ENCODE assay signal across 9 mouse cellular contexts in genomic region chr11:75234745-75235144, GRCm38 (mm10). TPM values are rescaled to one million over a fixed set of nuclear protein-coding genes. Genes with fewer than 3 reads are reported as not detected.
DNase-seq lines count a peak whose midpoint lies in the region; TF ChIP-seq lines count a peak whose summit lies in the region.
"Had no signal": no experiment of that assay in that cellular context is flagged by ENCODE, and none has a peak within 500 bp of the region (broad histone marks: within the 10 kb centered on the region; RNA-seq: fewer than 3 reads in every experiment).

No protein-coding gene starts in this region.

- H3K4me1 ChIP-seq in kidney, adult 2 months (ENCODE audit: control insufficient read depth, insufficient read depth, low read length), result no peaks in the 10 kb centered on the region

- no peaks in the 10 kb centered on the region for H3K36me3 ChIP-seq in kidney, adult 2 months (ENCODE audit: control insufficient read depth, insufficient read depth, low read length)

- WGBS in kidney, adult 2 months, result 16% methylated on average over 16 of the region's 16 CpGs

- no peak overlapping the region for H3K4me3 ChIP-seq in kidney, adult 2 months (ENCODE audit: insufficient read depth, low read depth, low read length)
- H3K4me3 ChIP-seq: layer of hippocampus, adult 2 months had no signal

- DNase-seq in layer of hippocampus, adult 11-12 months (ENCODE audit: low spot score), result peak; percentile 53
- DNase-seq in layer of hippocampus, postnatal 36 days, result no peak
- DNase-seq in c-Kit-positive CD71-positive TER-119-positive erythroid progenitor cells, embryonic 14.5 days (ENCODE audit: low spot score), result peak; percentile 75
- DNase-seq in kidney, adult 2 months, result peak; percentile 62
- peak; percentile 50 for DNase-seq in lung, postnatal 25 days (ENCODE audit: low spot score)
- no peak for DNase-seq in adrenal gland, postnatal 25 days
- no peak for DNase-seq in thymus, postnatal 14 days
- no peak for DNase-seq in adrenal gland, postnatal 10 days

- TF ChIP-seq CTCF in kidney, adult 2 months (conservative IDR thresholded peaks at IDR 0.05; ENCODE audit: insufficient read depth, insufficient read length, low read depth, low read length), result no peak

- no peak overlapping the region for H3K27ac ChIP-seq in kidney, adult 2 months (ENCODE audit: insufficient read depth, low read depth, low read length)
- H3K27ac ChIP-seq: layer of hippocampus, adult 2 months had no signal

- H3K27me3 ChIP-seq in kidney, adult 2 months (replicated peaks; ENCODE audit: control insufficient read depth, insufficient read depth, low read length), result no peaks in the 10 kb centered on the region

- TF ChIP-seq POLR2A in kidney, adult 2 months (IDR thresholded peaks at IDR 0.05; ENCODE audit: low read depth, low read length), result no peak

RNA-seq across cellular contexts. Expression of gene Rtn4rl1, which starts 41.2 kb away (rescaled TPM):
- 100 to 1,000 TPM; 103 to 107 TPM for total RNA-seq in layer of hippocampus, postnatal 36 days (2021)
- 11.3 and 12.7 TPM in 2 replicates for polyA plus RNA-seq in kidney, adult 2 months (2012; rRNA removed)
- 37.8 and 42.2 TPM in 2 replicates for total RNA-seq in adrenal gland, postnatal 25 days (2021)
- total RNA-seq in adrenal gland, postnatal 10 days (2021), result 10 to 100 TPM; 25.2 to 27.8 TPM

RNA-seq across cellular contexts. Expression of gene Dph1, which starts 43.7 kb away (rescaled TPM):
- 10 to 100 TPM; 33.4 to 33.9 TPM for total RNA-seq in layer of hippocampus, postnatal 36 days (2021)
- 40.2 and 46.7 TPM in 2 replicates for polyA plus RNA-seq in kidney, adult 2 months (2012; rRNA removed)
- total RNA-seq in adrenal gland, postnatal 25 days (2021), result 29.2 and 34.4 TPM in 2 replicates
- total RNA-seq in adrenal gland, postnatal 10 days (2021), result 10 to 100 TPM; 23.1 to 24.2 TPM

RNA-seq across cellular contexts. Expression of gene Ovca2, which starts 56.1 kb away (rescaled TPM):
- 10 to 100 TPM; 18.0 to 19.9 TPM for total RNA-seq in layer of hippocampus, postnatal 36 days (2021)
- 18.6 and 33.7 TPM in 2 replicates for polyA plus RNA-seq in kidney, adult 2 months (2012; rRNA removed)
- total RNA-seq in adrenal gland, postnatal 25 days (2021), result 22.4 and 23.9 TPM in 2 replicates
- 10 to 100 TPM; 13.5 to 18.1 TPM for total RNA-seq in adrenal gland, postnatal 10 days (2021)

Comparison
In these comparisons a context has a peak if more than half of its experiments do, and no peak if none do; other contexts are left out.
1. DNase-seq: peak in layer of hippocampus, adult 11-12 months (single experiment), c-Kit-positive CD71-positive TER-119-positive erythroid progenitor cells, embryonic 14.5 days (single experiment), kidney, adult 2 months (single experiment) and lung, postnatal 25 days (single experiment); none in layer of hippocampus, postnatal 36 days (0 of 2), adrenal gland, postnatal 25 days (single experiment), thymus, postnatal 14 days (single experiment) and adrenal gland, postnatal 10 days (single experiment).